Mouse (Mus musculus): Measurements from ENCODE around the gene Wdr18.

Wdr18 gene

GRCm38 (mm10) chr10:79974087-79974486 is 14.1 kb downstream of the Wdr18 start:
- peaks cover 17% of the 10 kb centered on the region for H3K36me3 ChIP-seq (ENCODE audit: control insufficient read depth, insufficient read depth, low read length, poor library complexity, severe bottlenecking)
- no peaks in the 10 kb centered on the region for H3K27me3 ChIP-seq (ENCODE audit: control insufficient read depth, insufficient read depth, low read length, poor library complexity, severe bottlenecking)
- no peak for DNase-seq (ENCODE audit: low read depth, low spot score)

- no peaks in the 10 kb centered on the region for H3K27me3 ChIP-seq (ENCODE audit: control insufficient read depth, insufficient read depth, low read length, poor library complexity, severe bottlenecking)
- peaks cover 17% of the 10 kb centered on the region for H3K36me3 ChIP-seq (ENCODE audit: control insufficient read depth, insufficient read depth, low read length, poor library complexity, severe bottlenecking)
- DNase-seq (ENCODE audit: low read depth, low spot score): no peak
Measured at GRCm38 (mm10) chr10:79974668-79975067, 14.7 kb downstream of the Wdr18 start.

- DNase-seq (ENCODE audit: low read depth, low spot score): no peak
- no peaks in the 10 kb centered on the region for H3K27me3 ChIP-seq (ENCODE audit: control insufficient read depth, insufficient read depth, low read length, poor library complexity, severe bottlenecking)
- peaks cover 17% of the 10 kb centered on the region for H3K36me3 ChIP-seq (ENCODE audit: control insufficient read depth, insufficient read depth, low read length, poor library complexity, severe bottlenecking)
Measured at GRCm38 (mm10) chr10:79976071-79976721, 16.2 kb downstream of the Wdr18 start.

- DNase-seq (ENCODE audit: low read depth, low spot score): no peak
- Histone ChIP-seq H3K27me3 (ENCODE audit: control insufficient read depth, insufficient read depth, low read length, poor library complexity, severe bottlenecking) (no peaks in the 10 kb centered on the region), H3K36me3 (ENCODE audit: control insufficient read depth, insufficient read depth, low read length, poor library complexity, severe bottlenecking) (peaks cover 17% of the 10 kb centered on the region)
Measured at GRCm38 (mm10) chr10:79976722-79977107, 16.8 kb downstream of the Wdr18 start.

GRCm38 (mm10) chr10:79977324-79977723 is 17.4 kb downstream of the Wdr18 start:
- H3K27me3 ChIP-seq (ENCODE audit: control insufficient read depth, insufficient read depth, low read length, poor library complexity, severe bottlenecking): no peaks in the 10 kb centered on the region
- no peak for DNase-seq (ENCODE audit: low read depth, low spot score)
- H3K36me3 ChIP-seq (ENCODE audit: control insufficient read depth, insufficient read depth, low read length, poor library complexity, severe bottlenecking): peaks cover 17% of the 10 kb centered on the region

- Histone ChIP-seq H3K36me3 (ENCODE audit: control insufficient read depth, insufficient read depth, low read length, poor library complexity, severe bottlenecking) (peaks cover 17% of the 10 kb centered on the region), H3K27me3 (ENCODE audit: control insufficient read depth, insufficient read depth, low read length, poor library complexity, severe bottlenecking) (no peaks in the 10 kb centered on the region)
- DNase-seq (ENCODE audit: low read depth, low spot score): no peak
Measured at GRCm38 (mm10) chr10:79978061-79978460, 18.1 kb downstream of the Wdr18 start.

GRCm38 (mm10) chr10:79979401-79980155 is 19.6 kb downstream of the Wdr18 start:
- DNase-seq (ENCODE audit: low read depth, low spot score): no peak
- H3K36me3 ChIP-seq (ENCODE audit: control insufficient read depth, insufficient read depth, low read length, poor library complexity, severe bottlenecking): peaks cover 17% of the 10 kb centered on the region
- H3K27me3 ChIP-seq (ENCODE audit: control insufficient read depth, insufficient read depth, low read length, poor library complexity, severe bottlenecking): no peaks in the 10 kb centered on the region

- Histone ChIP-seq H3K27me3 (ENCODE audit: control insufficient read depth, insufficient read depth, low read length, poor library complexity, severe bottlenecking) (no peaks in the 10 kb centered on the region), H3K36me3 (ENCODE audit: control insufficient read depth, insufficient read depth, low read length, poor library complexity, severe bottlenecking) (peaks cover under 1% of the 10 kb centered on the region)
- no peak for DNase-seq (ENCODE audit: low read depth, low spot score)
Measured at GRCm38 (mm10) chr10:79983205-79983604, 23.3 kb downstream of the Wdr18 start.

- no peaks in the 10 kb centered on the region; the same call in 1 of the 2 replicates for H3K36me3 ChIP-seq (ENCODE audit: control insufficient read depth, insufficient read depth, low read length, poor library complexity, severe bottlenecking)
- DNase-seq (ENCODE audit: low read depth, low spot score): peak; percentile 83
Measured at GRCm38 (mm10) chr10:79983670-79984069, 23.7 kb downstream of the Wdr18 start.

GRCm38 (mm10) chr10:79984195-79984816 is 24.4 kb downstream of the Wdr18 start, which contains the start of gene Tmem259:
Gene Tmem259 (minus strand): TSS chr10:79984330.
- no peaks in the 10 kb centered on the region for H3K27me3 ChIP-seq (ENCODE audit: control insufficient read depth, insufficient read depth, low read length, poor library complexity, severe bottlenecking)
- H3K36me3 ChIP-seq (ENCODE audit: control insufficient read depth, insufficient read depth, low read length, poor library complexity, severe bottlenecking): no peaks in the 10 kb centered on the region
- peak; percentile 94 for DNase-seq (ENCODE audit: low read depth, low spot score)

More at GRCm38 (mm10) chr10:79983670-79984069, 23.7 kb downstream of the Wdr18 start:
- no peaks in the 10 kb centered on the region for H3K27me3 ChIP-seq (ENCODE audit: control insufficient read depth, insufficient read depth, low read length, poor library complexity, severe bottlenecking)

GRCm38 (mm10) chr10:79984871-79985270 is 24.9 kb downstream of the Wdr18 start:
- DNase-seq (ENCODE audit: low read depth, low spot score): peak; percentile 99
- no peaks in the 10 kb centered on the region for H3K36me3 ChIP-seq (ENCODE audit: control insufficient read depth, insufficient read depth, low read length, poor library complexity, severe bottlenecking)
- H3K27me3 ChIP-seq (ENCODE audit: control insufficient read depth, insufficient read depth, low read length, poor library complexity, severe bottlenecking): no peaks in the 10 kb centered on the region

GRCm38 (mm10) chr10:79985334-79986231 is 25.6 kb downstream of the Wdr18 start:
- H3K36me3 ChIP-seq (ENCODE audit: control insufficient read depth, insufficient read depth, low read length, poor library complexity, severe bottlenecking): no peaks in the 10 kb centered on the region
- DNase-seq (ENCODE audit: low read depth, low spot score): peak; percentile 78

GRCm38 (mm10) chr10:79986232-79986878 is 26.4 kb downstream of the Wdr18 start:
- H3K36me3 ChIP-seq (ENCODE audit: control insufficient read depth, insufficient read depth, low read length, poor library complexity, severe bottlenecking): peaks cover 3% of the 10 kb centered on the region; the same call in 1 of the 2 replicates
- no peak for DNase-seq (ENCODE audit: low read depth, low spot score)
- H3K27me3 ChIP-seq (ENCODE audit: control insufficient read depth, insufficient read depth, low read length, poor library complexity, severe bottlenecking): no peaks in the 10 kb centered on the region

More at GRCm38 (mm10) chr10:79985334-79986231, 25.6 kb downstream of the Wdr18 start:
- no peaks in the 10 kb centered on the region for H3K27me3 ChIP-seq (ENCODE audit: control insufficient read depth, insufficient read depth, low read length, poor library complexity, severe bottlenecking)

- Histone ChIP-seq H3K36me3 (ENCODE audit: control insufficient read depth, insufficient read depth, low read length, poor library complexity, severe bottlenecking) (peaks cover 7% of the 10 kb centered on the region; the same call in 1 of the 2 replicates), H3K27me3 (ENCODE audit: control insufficient read depth, insufficient read depth, low read length, poor library complexity, severe bottlenecking) (no peaks in the 10 kb centered on the region)
- peak; percentile 97 for DNase-seq (ENCODE audit: low read depth, low spot score)
Measured at GRCm38 (mm10) chr10:79986963-79987362, 27.0 kb downstream of the Wdr18 start.
